Mouse (Mus musculus) cerebellum, adult 11 months (tissue): Measurements from ENCODE around the gene Tmem54.

Experiments
- DNase-seq: peaks from one replicate; pipeline ENCODE4 v3.0.0; 2022

Gene Tmem54

DNA sequence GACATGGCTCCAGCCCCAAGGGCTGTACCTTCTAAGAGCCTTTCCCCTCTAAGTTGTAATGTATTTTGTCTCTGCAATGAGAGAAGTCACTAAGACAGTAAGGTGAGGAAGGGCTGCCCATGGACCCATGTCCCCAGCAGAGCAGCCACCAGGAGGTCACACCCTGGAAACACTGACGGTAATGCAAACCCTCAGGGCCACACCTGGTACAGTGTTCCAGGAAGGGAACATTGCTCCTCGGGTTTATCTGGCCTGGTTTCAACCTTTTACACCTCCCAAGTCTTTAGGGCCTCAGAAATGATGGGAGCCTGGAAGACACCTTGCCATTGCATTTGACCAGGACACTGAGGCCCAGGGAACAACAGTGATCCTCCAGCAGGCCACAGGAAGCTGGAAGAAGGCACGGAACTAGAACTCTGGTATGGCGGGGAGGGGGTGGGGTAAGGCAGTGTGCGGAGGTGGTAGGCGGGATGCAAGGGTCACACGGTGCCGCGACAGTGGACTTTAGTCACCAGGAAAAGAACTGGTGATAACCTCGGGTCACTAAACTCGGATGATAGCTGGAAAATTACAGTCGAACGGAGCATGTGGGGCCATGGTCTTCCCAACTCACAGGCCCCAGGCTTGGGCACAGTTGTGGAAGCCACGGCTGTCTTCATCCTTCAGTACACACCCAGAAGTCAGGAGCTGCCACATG, 3.1 kb upstream of the Tmem54 start:
- no peak for DNase-seq

DNA sequence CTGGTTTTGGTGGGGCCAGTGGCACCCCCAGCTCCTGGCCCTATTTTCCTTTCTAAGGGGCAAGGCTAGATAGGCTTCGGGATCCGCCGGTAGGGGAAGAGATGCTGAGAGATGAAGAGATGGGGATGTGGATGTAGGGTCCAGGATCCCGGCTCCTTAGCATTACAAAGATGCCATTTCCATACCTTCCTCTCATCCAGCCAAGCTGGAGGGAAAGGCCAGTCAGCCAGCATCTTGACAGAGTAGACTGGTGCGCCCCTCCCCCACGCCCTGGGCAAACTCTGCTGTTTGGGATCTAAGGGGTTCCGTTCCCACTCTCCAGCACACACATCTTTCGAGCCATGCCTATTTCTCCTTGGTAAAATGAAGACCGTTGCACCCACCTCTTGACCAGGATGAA, 725 bp downstream of the Tmem54 start:
- no peak for DNase-seq

DNA sequence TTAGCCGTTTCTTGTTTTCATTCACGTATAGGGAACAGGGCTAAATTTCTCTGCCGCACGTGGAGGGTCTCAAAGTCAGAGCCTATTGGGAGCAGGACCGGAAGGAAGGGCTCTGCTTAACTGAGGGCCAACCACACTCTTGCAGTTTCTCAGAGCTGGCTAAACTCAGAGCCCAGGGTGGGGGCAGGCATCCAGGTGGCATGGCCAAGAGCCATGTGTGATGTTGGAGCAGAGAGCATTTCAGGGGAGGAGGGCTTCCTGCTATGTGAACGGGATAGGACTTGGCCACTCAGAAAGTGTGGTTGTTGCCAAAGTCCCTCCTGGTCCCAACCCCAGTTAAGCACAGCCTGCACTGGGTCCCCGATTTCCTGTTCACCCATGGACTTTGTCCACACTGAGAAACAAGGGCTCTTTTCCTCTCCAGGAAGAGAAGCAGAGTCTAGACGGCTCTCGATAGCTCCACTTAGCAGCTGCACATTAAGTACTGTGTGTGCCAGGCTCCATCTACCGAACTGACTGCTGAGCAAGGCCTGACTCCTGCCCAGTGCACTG, 2.1 kb downstream of the Tmem54 start:
- DNase-seq: no peak

DNA sequence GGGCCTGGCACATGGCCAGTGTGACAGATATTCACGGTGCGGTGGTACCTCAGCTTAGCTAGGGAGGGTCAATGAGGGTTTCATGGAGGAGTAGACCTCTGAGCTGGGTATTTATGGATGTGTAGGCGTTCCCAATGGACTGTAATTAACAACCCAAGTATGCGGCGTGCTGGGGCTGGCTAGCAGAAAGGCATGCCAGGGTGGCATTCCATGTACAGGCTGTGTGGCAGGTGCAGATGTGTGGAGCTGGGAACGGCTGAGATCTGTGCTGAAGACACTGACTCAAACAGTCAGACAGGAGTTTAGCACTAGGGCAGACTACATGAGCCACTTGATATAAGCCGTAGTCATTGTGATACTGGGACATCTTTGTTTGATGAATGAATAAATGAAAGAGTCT, 3.3 kb downstream of the Tmem54 start:
- no peak for DNase-seq

DNA sequence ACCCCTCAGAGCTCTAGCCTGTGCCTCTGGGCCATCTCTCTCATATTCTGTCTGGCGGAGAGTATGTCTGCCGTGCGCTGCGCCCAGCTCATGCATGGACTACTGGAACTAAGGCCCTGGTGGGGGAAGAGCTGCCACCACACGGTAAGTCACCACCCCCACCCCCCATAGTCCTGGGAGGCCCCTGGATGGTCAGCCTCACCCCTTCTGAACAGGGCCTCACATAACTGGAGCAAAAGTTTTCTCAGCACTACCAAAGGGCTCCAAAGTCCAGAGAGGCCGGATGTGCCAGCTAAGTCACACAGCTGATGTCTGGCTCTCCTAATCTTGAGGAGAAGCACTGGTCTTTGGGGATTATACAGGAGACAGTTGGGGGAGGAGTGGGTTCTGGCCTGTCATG, 5.5 kb downstream of the Tmem54 start:
- DNase-seq: no peak

DNA sequence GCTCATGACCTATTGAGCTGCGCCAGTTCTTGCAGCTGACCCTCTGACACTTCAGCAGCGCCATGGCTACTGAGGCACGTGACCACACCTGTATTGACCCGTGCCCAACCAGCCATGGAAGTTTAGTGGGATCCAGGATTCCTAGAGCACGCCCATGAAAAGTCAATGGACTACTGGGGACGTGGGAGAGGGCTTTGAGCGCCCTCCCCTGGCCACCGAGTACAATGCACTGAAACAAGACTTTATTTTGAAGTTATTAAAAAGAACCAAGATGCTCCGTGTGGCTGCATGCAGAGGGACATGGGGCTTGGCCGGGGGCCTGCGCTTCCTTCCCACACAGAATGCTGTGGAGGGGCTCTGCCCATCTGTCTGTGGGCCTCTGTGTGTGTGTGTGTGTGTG, 6.0 kb downstream of the Tmem54 start:
- no peak for DNase-seq

DNA sequence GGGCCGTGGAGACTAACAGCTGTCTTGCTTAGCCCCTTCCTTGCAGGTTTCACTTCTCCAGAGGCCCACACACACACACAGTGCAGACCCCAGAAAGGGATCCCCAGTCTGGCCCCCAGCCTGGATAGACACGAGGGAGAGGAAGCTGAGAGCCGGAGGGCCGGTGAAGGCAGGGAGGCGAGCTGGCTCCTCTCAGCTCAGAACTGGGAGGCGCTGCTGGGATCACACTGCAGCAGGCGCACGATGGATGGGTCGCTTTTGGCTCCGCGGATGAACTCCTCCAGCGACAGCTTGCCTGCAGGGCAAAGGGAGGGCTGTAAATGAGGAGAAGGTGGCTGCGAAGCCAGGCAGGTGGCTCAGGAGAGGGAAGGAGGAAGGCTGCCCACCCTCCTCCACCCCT, 6.9 kb downstream of the Tmem54 start:
- DNase-seq: no peak

DNA sequence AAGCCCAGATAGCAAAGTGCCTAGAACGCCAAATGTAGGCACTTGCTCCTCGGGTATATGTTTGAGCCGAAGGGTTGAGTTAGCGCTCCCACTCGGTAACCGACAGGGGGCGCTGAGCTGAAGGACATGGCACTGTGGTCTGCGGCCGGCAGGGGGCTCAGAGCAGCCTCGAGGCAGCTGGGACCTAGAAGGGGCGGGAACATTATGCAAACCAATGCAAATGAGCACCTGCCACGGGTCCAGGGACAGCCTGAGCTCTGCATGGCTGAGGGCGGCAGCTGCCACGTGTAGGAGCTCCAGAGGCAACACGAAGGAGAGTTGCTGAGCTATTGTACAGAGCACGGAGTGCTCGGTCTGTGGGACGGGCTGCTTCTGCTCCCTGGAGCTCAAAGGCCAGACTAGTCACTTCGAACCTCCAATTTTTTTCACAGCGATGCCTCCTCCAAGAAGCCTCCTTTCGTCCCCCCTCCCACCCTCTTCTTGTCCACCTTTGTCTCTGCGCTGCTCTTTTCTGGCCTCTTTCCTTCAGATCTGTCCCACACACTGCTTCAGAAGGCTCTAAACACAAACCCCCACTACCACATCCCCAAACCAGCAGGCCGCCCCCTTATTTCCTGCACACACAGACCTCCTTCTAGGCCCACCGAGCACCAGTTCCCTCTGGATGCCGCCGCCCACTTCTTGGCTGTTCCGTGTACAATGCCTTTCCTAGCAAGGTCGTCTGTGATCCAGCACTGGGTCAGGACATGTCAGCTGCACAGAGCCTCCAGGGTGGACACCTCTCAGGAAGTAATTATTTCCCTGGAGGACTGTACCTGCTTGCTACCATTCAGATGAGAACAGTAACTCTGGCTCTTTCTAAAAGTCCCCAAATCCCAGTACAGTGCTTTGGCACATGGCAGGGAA, 8.0 kb downstream of the Tmem54 start:
- DNase-seq: peak; percentile 78

DNA sequence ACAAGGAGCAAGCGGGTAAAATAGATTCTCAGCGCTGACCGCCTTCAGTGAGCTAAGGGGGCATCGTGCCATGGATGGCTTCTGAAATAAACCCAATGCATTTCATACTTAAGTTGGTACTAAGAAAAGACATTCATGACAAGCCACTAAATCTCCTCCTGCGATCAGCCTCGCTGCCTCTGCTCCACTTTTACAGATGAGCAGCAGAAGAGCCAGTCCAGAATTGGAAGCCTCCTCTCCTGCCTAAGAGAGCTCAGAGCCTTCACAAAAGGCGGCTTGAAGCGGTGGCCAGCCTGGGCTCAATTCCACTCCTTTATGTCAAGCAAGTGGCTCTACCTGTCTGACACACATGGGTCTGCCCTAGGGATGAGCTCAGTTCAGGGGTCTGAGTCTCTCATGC, 11.4 kb downstream of the Tmem54 start:
- no peak for DNase-seq

DNA sequence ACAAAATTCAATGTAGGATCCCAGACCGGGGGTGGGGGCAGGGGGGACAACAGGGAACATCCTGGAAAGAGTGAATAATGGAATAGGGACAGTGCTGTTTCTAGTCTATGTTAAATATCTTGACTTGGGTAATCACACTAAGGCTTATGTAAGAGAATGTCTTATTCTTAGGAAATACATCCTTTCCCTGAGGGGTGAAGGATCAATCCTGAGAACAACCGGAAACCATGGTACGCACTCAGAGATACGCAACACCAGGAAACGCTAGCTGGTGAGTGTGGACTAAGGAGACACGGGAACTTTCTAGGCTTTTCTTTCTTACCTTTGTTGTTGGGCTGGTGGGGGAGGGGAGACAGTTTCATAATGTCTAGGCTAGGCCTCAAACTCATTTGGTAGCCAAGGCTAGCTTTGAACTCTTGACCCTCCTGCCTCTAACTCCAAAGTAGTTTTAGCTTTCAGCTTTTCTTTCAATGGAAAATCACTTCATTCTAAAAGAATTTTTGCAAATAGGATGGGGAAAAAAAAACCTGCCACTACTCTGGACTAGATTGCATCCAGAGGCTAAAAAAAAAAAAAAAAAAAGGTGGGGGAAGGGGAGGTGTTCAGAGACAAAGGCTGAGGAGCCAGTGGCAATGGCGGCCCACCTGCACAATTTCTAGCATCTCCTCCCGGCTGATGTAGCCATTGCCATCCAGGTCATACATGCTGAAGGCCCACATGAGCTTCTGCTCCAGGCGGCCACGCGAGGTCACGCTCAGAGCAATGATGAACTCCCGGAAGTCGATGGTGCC, 12.6 kb downstream of the Tmem54 start:
- DNase-seq: no peak

DNA sequence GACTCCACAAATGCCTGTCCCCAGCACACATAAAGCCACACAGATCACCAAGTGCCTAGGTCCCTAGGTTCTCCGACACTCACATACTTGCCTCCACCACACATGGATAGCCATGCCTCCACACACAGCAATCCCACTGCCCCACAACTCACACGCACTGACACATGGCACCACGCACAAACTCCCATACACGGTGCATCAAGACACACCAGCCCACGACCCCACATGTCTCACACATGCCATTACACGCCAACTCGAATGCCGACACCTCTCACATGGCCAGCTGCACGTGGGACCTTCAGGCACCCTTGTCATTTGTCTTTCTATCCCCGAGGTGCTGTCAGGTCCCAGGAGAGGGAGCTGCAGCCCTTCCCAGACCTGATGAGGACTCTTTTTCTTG, 14.4 kb downstream of the Tmem54 start:
- no peak for DNase-seq

DNA sequence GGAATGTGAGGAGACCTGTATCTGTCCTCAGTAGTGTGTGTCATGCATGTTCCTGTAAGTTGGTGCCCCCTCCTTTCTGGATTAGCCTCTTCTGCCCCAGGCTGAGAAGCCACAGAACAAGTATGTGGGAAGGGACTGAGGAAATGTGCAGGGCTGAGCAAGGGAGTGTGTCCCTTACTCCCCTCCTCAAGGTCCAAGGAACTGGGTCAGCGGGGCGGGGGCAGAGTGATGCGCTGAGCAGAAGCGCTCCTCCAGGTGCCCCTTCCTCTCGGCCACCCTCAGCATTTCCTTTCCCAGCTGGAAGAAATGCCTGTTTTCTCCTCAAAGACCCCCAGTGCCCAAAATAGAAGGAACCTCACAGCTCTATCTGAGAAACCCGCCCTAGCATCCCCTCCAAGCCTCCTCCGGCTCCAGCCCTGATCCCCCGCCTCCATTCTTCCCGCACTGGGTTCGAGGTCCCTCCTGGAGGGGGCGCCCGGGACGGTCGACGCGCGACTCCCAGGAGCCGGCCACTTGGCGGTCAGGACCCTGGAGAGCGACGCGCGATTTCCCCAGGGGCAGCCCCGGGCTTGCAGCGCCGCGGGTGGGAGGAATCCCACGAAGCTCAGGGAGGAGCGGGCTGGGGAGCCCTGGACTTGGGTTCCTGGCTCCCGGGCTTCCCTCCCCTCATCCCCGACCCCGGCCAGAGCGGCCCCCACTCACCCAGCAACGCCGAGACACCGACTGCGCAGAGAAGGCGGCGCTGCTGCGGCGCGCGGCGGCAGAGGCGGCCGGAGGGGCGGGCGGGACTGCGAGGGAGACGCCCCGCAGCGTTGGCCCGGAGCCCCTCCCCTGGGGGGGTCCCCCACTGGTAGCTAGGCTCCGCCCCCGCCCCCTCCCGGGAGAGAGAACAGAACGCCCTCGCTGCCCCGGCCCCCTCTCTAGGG, 15.4 kb downstream of the Tmem54 start:
- no peak for DNase-seq

DNA sequence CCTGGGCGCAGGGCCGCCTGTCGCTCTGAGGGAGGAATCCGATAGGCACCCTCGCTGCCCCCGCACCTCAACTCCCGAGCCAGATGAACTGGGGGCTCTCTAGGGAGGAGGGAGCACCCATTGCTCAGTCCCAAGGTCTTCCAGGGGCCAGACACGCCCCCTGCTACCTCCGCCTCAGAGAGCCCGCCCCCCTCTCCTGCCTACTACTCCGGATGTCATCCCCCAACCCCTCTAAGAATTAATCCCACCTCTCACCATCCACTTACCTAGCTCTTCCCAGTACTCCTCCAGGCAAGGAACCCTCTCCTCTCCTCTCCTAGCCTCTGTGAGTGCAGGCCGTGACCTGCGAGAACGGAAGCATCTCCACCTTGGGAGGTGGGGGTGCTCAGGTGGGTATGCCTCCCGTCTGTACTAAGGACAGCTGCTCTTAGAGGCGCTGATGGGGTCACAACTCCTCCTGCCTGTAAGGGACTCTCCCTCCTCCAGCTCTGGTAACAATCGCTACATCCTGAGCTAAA, 16.3 kb downstream of the Tmem54 start, which contains the start of gene Hpca:
Gene Hpca, minus strand, starts transcription at position 468 of the 518 bp plus-strand sequence.
- DNase-seq: no peak

DNA sequence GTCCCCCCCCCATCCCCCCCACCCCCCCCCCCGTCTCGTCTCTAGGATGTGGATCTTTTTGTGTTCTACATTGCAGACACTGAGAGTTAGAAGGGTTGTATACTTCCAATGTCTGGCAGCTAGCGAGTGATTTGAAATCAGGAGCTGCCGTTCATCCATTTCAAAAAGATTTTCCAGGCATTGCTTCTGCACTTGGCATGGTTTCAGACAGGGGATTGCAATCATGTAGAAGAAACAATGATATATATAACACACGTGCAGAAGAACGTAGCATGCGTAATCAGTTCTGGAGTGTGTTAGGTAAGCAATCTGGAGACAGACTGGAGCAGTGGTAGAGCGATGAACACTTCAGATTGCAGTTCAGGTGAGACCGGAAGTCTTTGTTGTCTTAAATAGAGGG, 16.8 kb downstream of the Tmem54 start:
- DNase-seq: no peak

DNA sequence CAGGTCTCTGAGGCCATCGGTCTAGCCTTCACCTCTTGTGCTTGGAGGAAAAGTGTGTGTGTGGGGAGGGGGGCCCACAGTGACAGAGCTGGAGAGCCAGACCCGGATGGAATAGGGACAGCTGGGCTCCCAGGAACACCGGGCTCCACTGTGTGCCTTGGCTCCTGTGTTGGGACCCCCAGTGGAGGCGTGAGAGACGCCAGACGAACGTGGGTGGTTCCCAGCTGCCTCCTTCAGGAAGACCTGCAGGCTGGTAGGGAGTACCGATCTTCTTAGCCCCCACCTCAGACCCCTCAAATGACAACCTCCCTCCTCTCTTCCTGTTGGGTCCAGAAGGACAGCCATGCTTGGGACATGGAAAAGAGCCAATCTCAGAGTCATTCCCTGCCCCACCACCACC, 17.4 kb downstream of the Tmem54 start:
- no peak for DNase-seq

DNA sequence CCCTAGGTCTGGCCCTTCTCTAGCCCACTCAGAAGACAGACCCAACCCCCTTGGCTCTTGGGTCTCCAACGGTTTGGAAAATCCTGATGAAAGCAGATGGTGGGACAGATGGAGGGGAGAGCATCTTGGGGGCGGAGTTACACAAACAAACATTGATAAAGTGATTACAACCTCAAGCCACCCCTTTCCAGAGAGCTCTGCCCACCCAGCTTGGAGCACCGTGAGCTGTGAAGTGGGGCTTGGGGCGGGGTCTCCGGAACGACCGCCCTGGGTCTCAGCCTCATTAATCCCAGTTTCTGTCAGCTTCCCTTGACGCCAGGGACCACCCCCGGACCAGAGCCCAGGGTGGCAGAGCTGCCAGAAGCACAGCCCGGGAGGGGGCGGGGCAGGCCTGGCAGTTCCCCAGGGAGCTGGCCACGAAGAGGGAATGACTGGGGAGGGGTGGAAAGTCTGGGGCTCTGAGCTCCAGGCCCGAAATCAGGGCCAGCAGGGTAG, 19.4 kb downstream of the Tmem54 start:
- no peak for DNase-seq

DNA sequence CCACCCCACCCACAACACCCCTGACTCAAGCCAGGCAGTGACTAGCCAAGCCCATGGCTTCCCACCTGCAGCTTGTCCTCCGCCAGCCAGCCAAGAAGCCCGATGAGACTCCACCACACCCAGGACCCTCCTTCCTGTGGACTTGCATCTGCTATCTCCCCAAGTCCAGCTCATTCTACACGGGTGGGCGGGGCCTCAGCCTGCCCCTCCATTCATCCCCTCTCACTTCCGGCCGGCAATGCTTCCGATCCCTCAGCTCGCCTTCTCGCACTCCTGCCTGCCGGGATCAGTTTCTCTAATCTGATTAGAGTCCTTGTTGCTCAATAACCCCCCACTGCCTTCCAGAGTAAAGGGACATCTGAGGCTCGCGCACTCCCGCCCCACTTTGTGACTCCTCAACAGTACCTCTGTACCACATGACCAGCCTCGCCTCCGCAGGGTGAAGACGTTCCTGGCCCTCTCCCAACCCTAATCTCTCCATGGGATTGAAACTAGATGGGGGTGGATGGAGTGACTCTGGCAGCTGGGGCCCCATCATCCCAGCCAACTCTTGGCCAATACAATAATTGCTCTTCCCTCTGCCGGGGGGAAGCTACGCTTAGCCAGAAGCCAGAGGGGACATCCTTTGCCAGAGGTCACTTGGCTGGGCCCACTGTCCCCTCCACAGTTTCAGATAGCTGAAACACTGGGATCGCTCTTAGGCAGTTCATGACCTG, 20.5 kb downstream of the Tmem54 start:
- DNase-seq: no peak

DNA sequence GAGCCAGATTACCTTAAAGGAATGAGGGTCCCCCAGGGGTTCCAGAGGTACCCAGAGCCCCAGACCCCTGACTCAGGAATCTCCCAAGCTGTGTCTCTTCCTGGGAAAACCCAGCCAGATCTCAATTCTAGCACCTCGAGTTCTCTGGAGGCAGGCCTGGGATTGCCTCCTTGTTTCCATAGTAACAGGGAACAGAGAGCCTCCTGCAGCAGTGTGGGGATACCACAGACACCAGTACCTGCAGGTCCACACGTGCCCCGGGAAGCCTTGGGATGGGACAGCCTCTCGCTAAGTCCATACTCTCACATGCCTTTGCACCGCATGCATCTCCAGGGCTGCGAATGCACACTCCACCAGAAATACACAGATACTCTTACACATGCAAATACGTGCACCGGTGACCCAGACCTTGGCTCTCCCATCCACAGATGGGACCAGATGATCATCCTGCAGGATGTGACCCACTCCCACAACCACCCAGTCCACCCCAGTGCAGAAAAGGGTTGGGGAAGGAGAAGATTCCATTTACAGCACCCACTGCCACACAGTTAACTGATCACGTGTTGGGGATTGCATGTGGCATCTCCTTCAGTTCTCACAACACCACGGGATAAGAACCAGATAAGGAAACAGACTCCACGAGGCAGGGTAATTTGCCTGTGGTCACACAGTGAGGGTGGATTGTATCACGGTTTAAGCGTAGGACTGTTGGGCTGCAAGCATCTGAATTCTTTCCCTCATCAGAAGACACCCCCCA, 23.4 kb downstream of the Tmem54 start:
- no peak for DNase-seq

DNA sequence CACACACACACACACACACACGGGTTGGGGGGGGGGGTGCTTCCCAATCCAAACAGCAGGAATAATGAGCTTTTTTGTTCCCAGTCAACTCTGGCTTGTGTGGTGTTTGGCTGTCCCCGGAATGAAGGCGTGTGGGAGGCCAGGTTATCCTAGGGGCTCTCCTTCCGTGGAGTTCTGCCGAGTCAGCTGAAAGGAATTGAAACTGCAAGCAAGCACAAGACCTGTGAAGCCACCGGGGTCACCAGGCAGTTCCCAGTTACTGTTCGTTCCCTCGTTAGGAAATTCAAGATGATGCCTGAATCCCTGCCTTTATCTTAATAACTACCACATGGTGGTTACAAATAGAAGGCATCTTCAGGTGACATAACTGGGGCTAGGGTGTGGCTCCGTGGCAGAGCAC, 24.0 kb downstream of the Tmem54 start:
- DNase-seq: no peak

DNA sequence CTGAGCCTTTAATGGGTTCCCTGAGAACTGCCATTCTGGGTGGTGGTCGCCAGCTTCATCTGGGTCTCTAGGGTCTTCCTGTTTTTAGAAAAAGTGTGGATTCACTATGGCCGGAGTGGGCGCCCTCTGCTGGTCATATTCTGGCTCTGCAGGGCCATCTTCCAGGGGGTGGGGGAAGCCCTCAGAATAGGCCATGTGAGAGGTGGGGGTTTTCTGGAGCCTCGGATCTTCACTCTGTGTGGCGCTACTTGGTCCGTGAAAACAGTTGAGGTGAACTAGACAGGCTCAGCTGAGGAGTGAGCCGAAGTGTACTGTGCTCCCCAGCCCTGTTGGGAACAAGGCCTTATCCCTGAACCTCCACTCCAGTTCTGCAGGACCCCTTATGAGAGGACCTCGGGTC, 24.8 kb downstream of the Tmem54 start:
- DNase-seq: no peak
